Mouse (Mus musculus): ENCODE data around the gene Otub1. TPM values are rescaled to one million over a fixed set of nuclear protein-coding genes. Genes with fewer than 3 reads are reported as not detected.
A peak's percentile ranks its signal among the peaks of the same experiment; 100 is the strongest.

Gene Otub1
- 206 and 221 TPM in 2 replicates for polyA plus RNA-seq (2014; fragmentation: Nextera tagmentation; extraction: Ambion mirVana)

- ATAC-seq (ENCODE audit: insufficient read depth) (peak; percentile 98), DNase-seq (peak; percentile 97)
- no peak; the same call in 1 of the 2 replicates for TF ChIP-seq CTCF (IDR thresholded peaks at IDR 0.05; ENCODE audit: low read depth)
- peaks cover 31% of the 10 kb centered on the region for H3K36me3 ChIP-seq (ENCODE audit: insufficient read depth)
- H3K4me1 ChIP-seq (ENCODE audit: insufficient read depth) = peaks cover 7% of the 10 kb centered on the region
- H3K9me3 ChIP-seq (ENCODE audit: low read depth, low read length) = no peaks in the 10 kb centered on the region
- WGBS = 0% methylated on average over 67 of the region's 79 CpGs
- H3K27ac ChIP-seq (ENCODE audit: low read depth) = peak within 1 kb of the TSS; percentile 94
- H3K4me2 ChIP-seq = peak within 1 kb of the TSS; percentile 84
- H3K4me3 ChIP-seq (ENCODE audit: low read depth, low read length) = peak within 1 kb of the TSS; percentile 66
- peak within 1 kb of the TSS; percentile 73 for H3K9ac ChIP-seq
- no peaks in the 10 kb centered on the region for H3K27me3 ChIP-seq (ENCODE audit: insufficient read depth, low read length)
These were observed at the start of gene Otub1 for GRCm38 (mm10) chr19:7205753-7206736. Gene Otub1, minus strand, starts transcription at chr19:7206316.

GRCm38 (mm10) chr19:7246021-7246420 lies 39.9 kb upstream of the Otub1 start:
- ATAC-seq (ENCODE audit: insufficient read depth) (no peak), DNase-seq (no peak)
- no peak overlapping the region for H3K4me3 ChIP-seq (ENCODE audit: low read depth, low read length)
- H3K4me1 ChIP-seq (ENCODE audit: insufficient read depth) = no peaks in the 10 kb centered on the region
- H3K27ac ChIP-seq (ENCODE audit: low read depth) = no peak overlapping the region
- no peaks in the 10 kb centered on the region for H3K9me3 ChIP-seq (ENCODE audit: low read depth, low read length)
- no peak for TF ChIP-seq CTCF (IDR thresholded peaks at IDR 0.05; ENCODE audit: low read depth)
- no peaks in the 10 kb centered on the region for H3K36me3 ChIP-seq (ENCODE audit: insufficient read depth)
- no peaks in the 10 kb centered on the region for H3K27me3 ChIP-seq (ENCODE audit: insufficient read depth, low read length)
- 78% methylated on average over 3 of the region's 3 CpGs for WGBS
- no peak overlapping the region for H3K4me2 ChIP-seq
- no peak overlapping the region for H3K9ac ChIP-seq

GRCm38 (mm10) chr19:7240782-7241690 lies 34.9 kb upstream of the Otub1 start, which contains the start of gene Naa40:
Gene Naa40, minus strand, starts transcription at chr19:7241183.
- peak within 1 kb of the TSS; percentile 82 for H3K4me3 ChIP-seq (ENCODE audit: low read depth, low read length)
- H3K4me1 ChIP-seq (ENCODE audit: insufficient read depth) = peaks cover 5% of the 10 kb centered on the region
- ATAC-seq (ENCODE audit: insufficient read depth) (peak; percentile 97), DNase-seq (peak; percentile 99)
- WGBS = under 1% methylated on average over 80 of the region's 80 CpGs
- H3K4me2 ChIP-seq = peak within 1 kb of the TSS; percentile 94
- H3K9me3 ChIP-seq (ENCODE audit: low read depth, low read length) = no peaks in the 10 kb centered on the region
- TF ChIP-seq CTCF (IDR thresholded peaks at IDR 0.05; ENCODE audit: low read depth) = no peak
- H3K27me3 ChIP-seq (ENCODE audit: insufficient read depth, low read length) = no peaks in the 10 kb centered on the region
- H3K9ac ChIP-seq = peak within 1 kb of the TSS; percentile 73
- peak within 1 kb of the TSS; percentile 84 for H3K27ac ChIP-seq (ENCODE audit: low read depth)
- peaks cover 13% of the 10 kb centered on the region for H3K36me3 ChIP-seq (ENCODE audit: insufficient read depth)

GRCm38 (mm10) chr19:7240291-7240690 lies 34.2 kb upstream of the Otub1 start:
- peaks cover 13% of the 10 kb centered on the region for H3K36me3 ChIP-seq (ENCODE audit: insufficient read depth)
- H3K27me3 ChIP-seq (ENCODE audit: insufficient read depth, low read length) = no peaks in the 10 kb centered on the region
- H3K4me1 ChIP-seq (ENCODE audit: insufficient read depth) = peaks cover 5% of the 10 kb centered on the region
- peak; percentile 16 for DNase-seq
- ATAC-seq (ENCODE audit: insufficient read depth) = no peak
- TF ChIP-seq CTCF (IDR thresholded peaks at IDR 0.05; ENCODE audit: low read depth) = no peak
- peak overlapping the region; percentile 84 for H3K27ac ChIP-seq (ENCODE audit: low read depth)
- H3K4me3 ChIP-seq (ENCODE audit: low read depth, low read length) = peak overlapping the region; percentile 82
- H3K9me3 ChIP-seq (ENCODE audit: low read depth, low read length) = no peaks in the 10 kb centered on the region
- H3K9ac ChIP-seq = peak overlapping the region; percentile 73
- H3K4me2 ChIP-seq = peak overlapping the region; percentile 94
- 2% methylated on average over 13 of the region's 13 CpGs for WGBS

GRCm38 (mm10) chr19:7239574-7239973 lies 33.5 kb upstream of the Otub1 start:
- Histone ChIP-seq H3K4me3 (ENCODE audit: low read depth, low read length) (peak overlapping the region; percentile 82), H3K27me3 (ENCODE audit: insufficient read depth, low read length) (no peaks in the 10 kb centered on the region), H3K4me1 (ENCODE audit: insufficient read depth) (peaks cover 5% of the 10 kb centered on the region), H3K9ac (peak overlapping the region; percentile 73), H3K36me3 (ENCODE audit: insufficient read depth) (peaks cover 13% of the 10 kb centered on the region), H3K9me3 (ENCODE audit: low read depth, low read length) (no peaks in the 10 kb centered on the region), H3K4me2 (peak overlapping the region; percentile 94), H3K27ac (ENCODE audit: low read depth) (no peak overlapping the region)
- no peak for DNase-seq
- ATAC-seq (ENCODE audit: insufficient read depth) = no peak
- 85% methylated on average over 3 of the region's 3 CpGs for WGBS
- TF ChIP-seq CTCF (IDR thresholded peaks at IDR 0.05; ENCODE audit: low read depth) = no peak

- Histone ChIP-seq H3K27ac (ENCODE audit: low read depth) (no peak overlapping the region), H3K4me2 (no peak overlapping the region), H3K4me3 (ENCODE audit: low read depth, low read length) (no peak overlapping the region), H3K27me3 (ENCODE audit: insufficient read depth, low read length) (no peaks in the 10 kb centered on the region), H3K4me1 (ENCODE audit: insufficient read depth) (peaks cover 5% of the 10 kb centered on the region), H3K9me3 (ENCODE audit: low read depth, low read length) (no peaks in the 10 kb centered on the region), H3K36me3 (ENCODE audit: insufficient read depth) (peaks cover 40% of the 10 kb centered on the region), H3K9ac (no peak overlapping the region)
- no peak for ATAC-seq (ENCODE audit: insufficient read depth)
- TF ChIP-seq CTCF (IDR thresholded peaks at IDR 0.05; ENCODE audit: low read depth) = no peak
- 95% methylated on average over 4 of the region's 4 CpGs for WGBS
- no peak for DNase-seq
These were observed 30.6 kb upstream of the Otub1 start for GRCm38 (mm10) chr19:7236742-7237141.

All from lung, embryonic 14.5 days (tissue).